Mouse (Mus musculus) mouse embryonic stem cell (cell line): Measurements from ENCODE around the gene Cdk10.
"Not testable (repeated sequence)": the region's sequence is repeated elsewhere in the genome, so short reads cannot be mapped to it uniquely, and the experiment has no call there.

ENCODE experiments used
- in situ Hi-C, 2 experiments: fragments of 300-500 bp; cut with MboI; formaldehyde crosslinking; loops; 1 replicate in 1 of 2; 3 replicates in 1 of 2; pipeline ENCODE4 v1.14.3; 2019 to 2020; ENCODE audit warnings: low sequenced_read_pairs in 2 of 2, low pct_unique_long_range_greater_than_20kb in 1 of 2, mixed read lengths in 1 of 2; ENCODE audit not compliant: unreplicated experiment in 1 of 2

The Cdk10 gene

DNA sequence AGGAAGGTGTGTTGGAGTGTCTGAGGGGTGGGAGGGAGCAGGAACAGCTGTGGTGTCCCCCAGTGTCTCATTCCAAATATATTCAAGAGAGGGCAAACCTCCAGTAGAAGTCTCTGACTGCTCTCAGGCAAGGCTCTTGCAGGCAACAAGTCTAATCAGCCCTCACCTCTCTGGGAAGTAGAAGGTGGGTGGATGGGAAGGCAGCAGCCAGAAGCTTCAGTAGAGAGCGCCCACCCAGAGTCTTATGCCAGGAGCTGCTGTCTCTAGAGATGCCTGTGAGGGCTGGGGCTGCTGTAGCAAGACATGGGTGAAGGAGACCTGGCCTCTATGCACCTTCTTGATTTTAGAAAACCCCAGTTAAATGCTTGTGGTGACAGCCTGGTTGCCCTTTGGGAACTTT is 3.8 kb downstream of the Cdk10 start:
- in situ Hi-C loops, result no loop called here

DNA sequence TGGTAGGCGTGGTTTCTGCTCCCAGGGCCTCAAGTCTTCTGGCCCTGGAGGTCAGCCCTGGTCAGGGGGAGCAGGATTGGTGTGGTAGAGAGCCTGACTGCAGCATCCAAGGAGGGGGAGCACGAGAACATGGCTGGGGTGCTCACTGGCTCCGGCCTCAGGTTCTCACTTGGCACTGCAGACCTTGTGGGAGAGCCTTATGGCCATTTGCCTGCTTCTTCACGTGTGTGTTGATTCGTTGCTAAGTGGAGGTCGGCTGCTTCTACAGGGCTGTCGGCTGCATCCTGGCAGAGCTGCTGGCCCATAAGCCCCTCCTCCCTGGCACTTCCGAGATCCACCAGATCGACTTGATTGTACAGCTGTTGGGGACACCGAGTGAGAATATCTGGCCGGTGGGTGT is 5.7 kb downstream of the Cdk10 start:
- in situ Hi-C loops, result not testable (repeated sequence)

DNA sequence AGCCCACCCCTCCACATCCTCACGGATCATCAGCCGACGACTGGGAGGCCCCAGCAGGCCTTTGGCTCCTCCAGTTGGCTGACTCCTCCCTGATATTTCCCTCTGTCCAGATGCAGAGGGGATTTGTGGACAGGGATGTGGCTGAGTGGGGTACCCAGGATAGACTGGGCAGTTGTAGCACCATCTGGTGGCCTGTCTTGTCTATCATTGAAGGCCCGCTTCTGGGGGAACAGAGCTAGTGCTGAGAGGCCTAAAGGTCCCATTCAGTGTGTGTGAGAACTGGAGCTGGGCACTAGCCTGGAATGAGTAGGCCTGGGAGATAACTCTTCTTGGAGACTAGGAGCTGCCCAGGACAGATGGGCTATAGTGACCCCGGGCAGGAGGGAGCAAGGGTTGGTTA is 7.1 kb downstream of the Cdk10 start:
- in situ Hi-C loops, result no loop called here

- in situ Hi-C loops, result no loop called here
These were observed 7.9 kb downstream of the Cdk10 start for GRCm38 (mm10) chr8:123232553-123232952.

DNA sequence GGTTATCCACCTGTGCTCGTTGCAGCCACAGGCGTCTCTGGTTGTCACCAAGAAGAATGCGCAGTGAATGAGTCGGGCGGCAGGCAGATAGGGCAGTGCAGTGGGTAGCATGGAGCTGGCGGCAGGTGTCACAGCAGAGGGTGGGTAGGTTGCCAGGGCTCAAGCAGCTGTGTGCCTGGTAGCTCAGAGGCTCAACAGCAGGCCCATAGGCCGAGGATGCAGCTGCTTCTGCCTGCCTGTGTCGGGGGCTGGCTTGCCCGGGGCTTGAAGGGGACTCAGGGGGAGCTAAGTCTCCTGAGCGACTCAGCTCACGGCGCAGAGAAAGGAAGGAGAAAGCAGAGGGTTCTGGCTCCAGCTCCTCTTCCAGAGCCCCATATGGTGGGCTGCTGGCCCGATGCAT is 8.7 kb downstream of the Cdk10 start:
- in situ Hi-C loops, result no loop called here

DNA sequence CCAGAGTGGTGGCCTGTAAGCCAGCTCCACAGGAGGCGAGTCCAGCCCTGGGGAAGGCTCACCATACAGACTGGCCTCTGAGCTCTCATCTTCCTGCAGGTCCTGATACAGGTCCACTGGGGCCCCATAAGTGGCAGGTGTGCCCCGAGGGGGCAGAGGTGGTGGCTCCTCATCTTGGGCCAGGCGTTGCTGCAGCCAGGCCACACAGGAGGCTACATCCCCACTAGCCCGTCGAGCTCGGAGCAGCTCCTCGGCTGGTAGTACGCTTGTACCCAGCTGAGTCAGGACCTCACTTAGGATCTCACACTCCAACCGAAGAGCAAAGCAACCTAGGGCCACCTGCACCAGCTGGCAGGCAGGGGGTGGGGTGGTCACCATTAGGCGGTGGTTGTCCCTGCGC is 9.1 kb downstream of the Cdk10 start:
- in situ Hi-C loops, result no loop called here

DNA sequence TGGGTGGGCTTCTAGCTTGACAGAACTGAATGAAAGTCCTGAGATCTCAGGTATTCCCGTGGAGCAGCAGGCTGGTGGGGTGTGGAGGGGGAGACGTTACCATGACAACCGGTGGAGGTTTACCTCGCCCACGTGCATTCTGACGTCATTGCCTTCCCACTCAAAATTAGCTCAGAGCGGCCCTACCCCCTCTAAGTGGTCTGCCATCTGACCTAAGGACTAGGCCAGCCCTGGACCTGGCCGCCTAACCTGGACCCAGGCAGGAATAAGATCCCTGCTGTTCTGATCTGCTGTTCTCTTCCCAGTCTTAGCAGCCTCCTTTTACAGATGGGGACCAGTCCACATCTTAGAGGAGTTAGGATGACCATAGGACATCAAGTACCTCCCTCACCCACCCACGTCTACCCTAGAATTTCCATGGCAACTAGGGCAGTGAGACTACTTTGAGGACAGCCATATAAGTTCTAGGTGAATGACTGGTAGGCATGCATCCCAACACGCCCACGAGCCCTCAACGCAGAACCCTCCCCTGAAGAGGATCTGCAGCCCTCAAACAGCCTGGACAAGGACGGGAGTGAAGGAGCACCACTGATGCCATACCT is 10.4 kb downstream of the Cdk10 start:
- in situ Hi-C loops, result no loop called here

DNA sequence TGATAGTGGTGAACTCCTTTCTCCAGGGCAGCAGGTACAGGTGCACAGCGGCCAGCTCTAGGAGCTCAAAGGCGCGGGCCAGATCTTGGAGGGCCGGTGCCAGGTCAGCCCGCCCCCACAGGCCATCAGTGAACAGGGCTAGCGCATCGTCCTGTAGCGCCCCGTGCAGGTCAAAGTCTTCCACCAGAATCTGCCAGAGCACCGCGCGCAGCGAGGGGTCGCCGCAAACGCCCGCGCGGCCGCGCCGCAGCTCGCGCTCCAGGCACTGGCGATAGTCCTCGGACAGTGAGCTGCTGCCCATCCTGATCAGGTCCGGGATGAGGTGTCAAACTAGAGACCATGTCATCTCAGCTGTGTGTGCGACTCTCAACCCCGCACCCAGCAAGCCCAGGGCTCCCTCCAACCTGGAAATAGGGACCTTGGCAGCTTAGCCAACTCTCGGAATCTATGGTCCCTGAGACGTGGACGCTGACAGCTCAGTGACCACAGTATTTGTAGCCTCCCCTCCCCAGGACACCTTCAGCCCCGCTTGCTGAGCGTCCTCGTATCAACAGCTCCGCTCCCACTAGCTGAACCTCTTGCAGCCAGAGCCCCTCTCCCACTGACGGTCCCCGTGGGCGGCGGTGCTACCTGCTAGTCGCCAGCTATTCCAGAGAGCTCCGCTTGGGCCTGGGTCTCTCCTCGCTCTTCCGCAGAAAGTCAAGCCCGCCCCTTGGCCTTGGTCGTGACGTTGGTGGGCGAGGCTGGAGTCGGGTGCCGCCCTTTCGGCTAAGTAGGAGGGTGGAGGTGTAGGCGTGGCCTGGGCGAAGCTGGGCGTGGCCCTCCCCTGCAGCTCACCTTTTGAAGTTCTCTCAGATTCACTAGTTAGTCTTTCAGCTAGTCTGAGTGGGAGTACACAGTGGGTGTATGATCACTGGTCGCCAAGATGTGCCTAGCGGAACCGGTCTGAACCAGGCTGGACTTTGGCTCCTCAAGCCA is 11.2 kb downstream of the Cdk10 start, which contains the start of gene Spata2l:
Spata2l (minus strand) TSS at position 714 of the 978 bp plus-strand sequence.
- in situ Hi-C loops, result no loop called here

DNA sequence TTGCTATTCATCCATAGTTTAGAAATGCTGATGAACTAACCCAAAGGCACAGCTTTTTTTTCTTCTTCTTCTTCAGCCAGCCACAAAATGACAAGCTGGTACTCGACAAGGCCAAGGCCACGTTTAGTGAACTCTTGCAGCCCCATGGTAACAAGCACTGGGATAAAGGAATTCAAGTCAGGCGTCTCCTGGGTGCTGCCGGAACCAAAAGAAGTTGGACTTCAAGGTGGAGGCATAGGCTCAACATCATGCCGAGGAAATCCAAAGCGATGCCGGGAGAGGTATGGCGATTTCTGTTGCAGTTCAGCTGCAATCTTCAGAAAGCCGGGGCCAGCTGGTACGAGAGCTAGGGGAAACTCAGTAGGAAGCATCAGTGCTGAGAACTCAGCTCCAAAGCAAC is 14.8 kb downstream of the Cdk10 start:
- in situ Hi-C loops, result no loop called here

DNA sequence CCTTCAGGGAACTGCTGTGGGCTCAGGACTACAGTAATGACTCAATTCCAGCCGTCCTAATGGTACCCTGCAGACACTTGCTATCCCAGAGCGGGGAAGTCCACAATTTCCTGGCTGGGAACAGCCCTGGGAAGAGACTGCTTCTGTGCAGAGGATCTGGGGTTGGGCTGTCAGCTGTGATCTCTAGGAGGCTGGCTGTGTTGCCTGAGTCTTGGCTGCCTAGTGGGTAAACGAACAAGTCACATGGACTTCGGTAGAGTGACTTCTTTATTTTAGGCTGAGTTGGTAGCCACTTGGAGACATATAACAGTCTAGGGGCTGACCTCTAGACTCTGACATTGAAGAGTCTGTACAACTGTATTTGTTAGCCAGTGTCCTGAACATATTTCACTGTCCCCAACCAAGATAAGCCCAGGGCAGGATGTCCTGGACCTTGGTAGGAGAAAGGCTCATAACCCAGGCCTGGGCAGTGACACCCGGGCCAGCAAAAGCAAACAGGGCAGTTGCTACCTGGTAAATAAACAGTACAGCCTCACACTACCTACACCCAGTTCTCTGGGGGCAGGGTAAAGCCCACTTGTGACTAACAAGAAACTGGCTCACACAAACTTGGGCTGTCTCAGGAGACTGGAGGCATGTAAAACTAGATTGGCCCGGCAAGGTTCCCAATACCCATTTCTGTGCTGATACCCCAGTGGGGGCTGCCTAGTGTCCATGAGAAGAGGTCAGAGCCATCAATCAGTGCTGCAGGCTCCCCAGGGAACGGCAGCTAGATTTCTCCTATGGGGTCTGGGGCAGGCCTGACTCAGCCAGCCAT is 17.7 kb downstream of the Cdk10 start:
- in situ Hi-C loops, result no loop called here

GRCm38 (mm10) chr8:123243053-123243452 is 18.4 kb downstream of the Cdk10 start:
- in situ Hi-C loops, result no loop called here

GRCm38 (mm10) chr8:123244382-123244781 is 19.7 kb downstream of the Cdk10 start:
- in situ Hi-C loops, result no loop called here

- in situ Hi-C loops, result no loop called here
These were observed 20.9 kb downstream of the Cdk10 start for GRCm38 (mm10) chr8:123245543-123245942.

DNA sequence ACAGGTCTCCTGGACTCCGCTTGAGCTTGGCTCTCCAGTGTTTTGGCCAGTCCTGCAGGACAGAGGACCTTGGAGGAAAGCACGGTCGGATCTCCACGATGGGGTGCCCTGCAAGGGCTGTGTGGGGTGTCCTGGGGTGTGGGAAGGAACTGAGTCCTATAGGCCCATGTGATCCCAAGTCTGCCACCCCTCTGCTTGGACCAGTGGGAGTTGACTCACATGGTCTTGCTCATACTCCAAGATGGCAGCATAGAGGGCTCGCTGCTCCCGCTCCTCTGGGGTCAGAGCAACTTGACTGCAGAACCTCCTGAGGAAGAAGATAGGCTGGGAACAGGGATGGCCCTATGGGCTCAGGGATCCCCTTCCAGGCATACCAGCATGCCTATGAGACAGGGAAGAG is 23.1 kb downstream of the Cdk10 start:
- in situ Hi-C loops, result no loop called here

GRCm38 (mm10) chr8:123248596-123248995 is 24.0 kb downstream of the Cdk10 start:
- in situ Hi-C loops, result no loop called here

DNA sequence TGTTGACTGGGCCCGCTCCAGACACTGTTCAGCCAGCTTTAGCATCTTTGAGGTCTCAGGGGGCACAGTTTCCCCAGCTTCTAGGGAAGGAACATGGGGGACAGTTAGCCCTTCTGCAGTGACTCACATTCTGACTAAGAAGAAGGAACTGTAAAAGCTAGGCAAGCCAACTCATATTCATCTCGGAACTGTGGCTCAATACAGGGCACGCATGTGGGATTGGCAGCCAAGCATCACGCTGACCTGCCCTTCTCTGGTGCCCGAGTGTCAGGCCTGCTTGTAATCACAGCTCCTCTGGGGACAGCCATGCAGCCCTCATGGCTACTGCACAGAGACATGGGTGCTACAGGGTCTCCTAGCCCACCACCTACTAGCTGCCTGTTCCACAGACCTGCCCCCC is 26.3 kb downstream of the Cdk10 start:
- in situ Hi-C loops, result no loop called here

DNA sequence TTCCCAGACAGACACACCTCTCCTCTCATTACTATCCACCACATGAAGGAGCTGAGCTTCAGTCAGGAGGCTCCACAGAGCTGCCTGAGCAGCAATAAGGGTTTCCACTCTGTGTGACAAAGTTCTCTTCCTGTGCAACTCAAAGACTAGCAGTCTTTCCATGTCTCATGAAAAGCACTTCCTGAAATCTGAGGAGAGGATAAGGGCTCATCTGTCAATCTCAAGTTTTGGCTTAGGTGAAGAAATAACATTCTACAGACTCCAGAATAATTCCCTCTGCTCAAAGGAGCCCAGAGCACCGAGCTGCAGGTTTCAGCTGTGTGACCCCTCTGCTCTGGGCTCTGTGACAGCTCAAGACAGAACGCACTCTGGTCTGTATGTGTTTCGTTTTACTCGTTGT is 28.3 kb downstream of the Cdk10 start:
- in situ Hi-C loops, result no loop called here

GRCm38 (mm10) chr8:123253451-123254098 is 28.9 kb downstream of the Cdk10 start:
- in situ Hi-C loops, result no loop called here
